Mouse (Mus musculus) T-helper 1 cell (primary cell): ENCODE data around the gene A730071L15Rik.

Experiments used
- in situ Hi-C: fragments of 300-600 bp; cut with MboI, MseI; formaldehyde crosslinking; loops from one replicate; pipeline ENCODE4 v1.15.1; 2025; ENCODE audit warnings: high pct_unique_total_duplicates

A730071L15Rik gene

GRCm38 (mm10) chr11:6199410-6200086, at the start of gene A730071L15Rik:
TSS of gene A730071L15Rik (plus strand) at chr11:6200029.
- in situ Hi-C loops: loop anchor here (5.0 kb wide), 2 partner anchors 63 to 202 kb away; no protein-coding TSS in a partner anchor

GRCm38 (mm10) chr11:6152864-6153263, 47.0 kb upstream of the A730071L15Rik start:
- in situ Hi-C loops: no loop called here

GRCm38 (mm10) chr11:6154211-6154701, 45.6 kb upstream of the A730071L15Rik start:
- in situ Hi-C loops: no loop called here

- in situ Hi-C loops: no loop called here
Measured at GRCm38 (mm10) chr11:6156651-6157050, 43.2 kb upstream of the A730071L15Rik start.

GRCm38 (mm10) chr11:6157119-6157518, 42.7 kb upstream of the A730071L15Rik start:
- in situ Hi-C loops: no loop called here

- in situ Hi-C loops: no loop called here
Measured at GRCm38 (mm10) chr11:6158515-6158914, 41.3 kb upstream of the A730071L15Rik start.

GRCm38 (mm10) chr11:6159704-6160275, 40.0 kb upstream of the A730071L15Rik start:
- in situ Hi-C loops: no loop called here

GRCm38 (mm10) chr11:6160663-6161271, 39.1 kb upstream of the A730071L15Rik start:
- in situ Hi-C loops: no loop called here

- in situ Hi-C loops: no loop called here
Measured at GRCm38 (mm10) chr11:6161549-6161948, 38.3 kb upstream of the A730071L15Rik start.

GRCm38 (mm10) chr11:6163062-6163461, 36.8 kb upstream of the A730071L15Rik start:
- in situ Hi-C loops: no loop called here

- in situ Hi-C loops: no loop called here
Measured at GRCm38 (mm10) chr11:6163706-6164105, 36.1 kb upstream of the A730071L15Rik start.

GRCm38 (mm10) chr11:6164781-6165180, 35.0 kb upstream of the A730071L15Rik start:
- in situ Hi-C loops: no loop called here

- in situ Hi-C loops: no loop called here
Measured at GRCm38 (mm10) chr11:6165391-6166081, 34.3 kb upstream of the A730071L15Rik start.

GRCm38 (mm10) chr11:6166351-6166750, 33.5 kb upstream of the A730071L15Rik start:
- in situ Hi-C loops: no loop called here

GRCm38 (mm10) chr11:6169041-6169663, 30.7 kb upstream of the A730071L15Rik start:
- in situ Hi-C loops: no loop called here

- in situ Hi-C loops: no loop called here
Measured at GRCm38 (mm10) chr11:6174719-6175118, 25.1 kb upstream of the A730071L15Rik start.

- in situ Hi-C loops: no loop called here
Measured at GRCm38 (mm10) chr11:6175506-6175905, 24.3 kb upstream of the A730071L15Rik start.

GRCm38 (mm10) chr11:6177781-6178420, 21.9 kb upstream of the A730071L15Rik start:
- in situ Hi-C loops: no loop called here

GRCm38 (mm10) chr11:6178673-6179166, 21.1 kb upstream of the A730071L15Rik start:
- in situ Hi-C loops: no loop called here

- in situ Hi-C loops: no loop called here
Measured at GRCm38 (mm10) chr11:6179194-6179593, 20.6 kb upstream of the A730071L15Rik start.
